Mouse (Mus musculus): ENCODE measurements around the gene Crnkl1. TPM values are rescaled to one million over a fixed set of nuclear protein-coding genes. Genes with fewer than 3 reads are reported as not detected.

The Crnkl1 gene
- polyA plus RNA-seq, 2 experiments from 2014 or later, result 53.9 to 62.2 TPM

DNA sequence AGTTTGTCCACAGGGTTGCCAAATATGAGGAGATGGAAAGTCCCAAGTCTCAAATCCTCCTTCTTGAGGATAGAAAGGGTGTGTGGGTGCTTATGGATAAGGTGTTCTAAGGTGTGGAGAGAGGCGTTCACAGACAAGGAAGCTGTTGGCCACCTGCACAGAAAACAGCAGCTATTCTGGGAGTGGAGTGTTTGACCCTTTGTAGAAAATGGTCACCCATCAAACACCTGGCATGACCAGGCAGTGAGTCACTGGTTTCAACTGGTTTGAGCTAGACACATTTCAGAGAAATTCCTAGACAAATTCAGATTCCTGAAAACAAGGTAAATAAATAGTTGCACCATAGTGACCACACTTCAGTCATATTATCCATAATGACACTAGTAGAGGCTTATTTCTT is 62.7 kb downstream of the Crnkl1 start:
- ATAC-seq, result no peak

DNA sequence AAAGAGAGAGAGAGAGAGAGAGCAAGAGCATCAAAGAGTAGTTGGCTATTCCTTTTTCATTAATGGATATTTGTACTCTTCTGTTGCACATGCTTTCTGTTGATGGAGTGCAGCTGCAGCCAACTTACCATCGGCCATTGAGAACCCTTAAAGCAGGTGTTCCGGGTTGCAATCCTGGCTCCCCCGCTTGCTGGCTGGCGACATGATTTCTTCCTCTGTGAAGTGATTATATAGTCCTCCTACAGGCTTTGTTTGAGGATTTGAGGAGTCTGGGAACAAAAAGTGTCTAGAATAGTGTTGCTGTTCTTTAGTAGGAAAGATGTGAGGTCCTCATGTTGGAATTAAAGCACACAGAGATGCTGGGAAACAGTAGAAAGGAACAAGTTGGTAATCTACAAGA is 63.5 kb downstream of the Crnkl1 start:
- ATAC-seq, result no peak

Other genes with a start within 250 kb of the Crnkl1 start
- 100 to 1,000 TPM; 123 to 134 TPM for gene Naa20, start 32.9 kb downstream of the Crnkl1 start, polyA plus RNA-seq (2017; shearing (Covaris generic))
- not detected for gene Cfap61, start 230 bp downstream of the Crnkl1 start, polyA plus RNA-seq (2017; shearing (Covaris generic))